Mouse (Mus musculus) urinary bladder, postnatal 4 days (tissue): ENCODE measurements around the gene Umad1.
"Not testable (repeated sequence)": the region's sequence is repeated elsewhere in the genome, so short reads cannot be mapped to it uniquely, and the experiment has no call there.

ENCODE experiments used
- DNase-seq, 2 experiments: peaks; one replicate each; pipeline ENCODE4 v3.0.0; 2021 to 2022; ENCODE audit warnings: low spot score in 2 of 2

Umad1 gene

DNA sequence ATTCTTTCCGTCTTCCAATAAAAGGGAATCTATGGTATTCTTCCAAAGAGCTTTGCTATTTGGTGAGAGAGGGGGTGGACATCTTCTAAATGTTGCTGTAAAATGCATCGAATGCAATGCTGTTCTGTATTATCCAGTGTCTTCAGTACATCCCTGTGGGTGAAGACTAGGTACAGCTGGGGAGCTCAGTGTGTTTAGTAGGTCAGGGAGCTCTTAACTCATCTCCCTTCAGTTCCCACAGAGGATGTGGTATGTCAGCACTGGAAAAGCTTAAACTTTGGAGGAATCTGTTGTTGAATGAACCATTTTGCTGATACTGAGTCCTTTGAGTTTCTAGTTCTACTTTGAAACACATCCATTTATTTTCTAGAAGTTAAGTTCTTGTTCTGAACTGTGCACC is 53.5 kb downstream of the Umad1 start:
- no peak for DNase-seq

DNA sequence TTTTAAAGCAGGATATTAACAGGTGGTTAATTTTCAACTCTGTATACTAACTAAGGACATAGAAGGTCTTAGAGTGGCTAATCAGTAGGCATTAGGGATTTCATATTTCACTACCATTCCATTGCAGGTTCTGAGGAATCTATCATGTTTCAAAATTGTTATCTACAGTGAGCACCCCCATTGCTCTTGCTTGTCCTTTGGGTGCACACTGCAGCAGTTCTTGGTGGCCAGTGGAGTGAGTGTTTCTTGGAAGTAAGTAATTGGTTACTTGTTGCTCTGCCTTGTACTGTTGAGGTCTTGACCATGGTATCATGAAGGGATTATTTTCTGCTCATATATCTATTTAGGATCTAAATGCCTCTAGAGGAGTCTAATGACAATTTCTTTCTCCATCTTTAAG is 57.1 kb downstream of the Umad1 start:
- no peak for DNase-seq

DNA sequence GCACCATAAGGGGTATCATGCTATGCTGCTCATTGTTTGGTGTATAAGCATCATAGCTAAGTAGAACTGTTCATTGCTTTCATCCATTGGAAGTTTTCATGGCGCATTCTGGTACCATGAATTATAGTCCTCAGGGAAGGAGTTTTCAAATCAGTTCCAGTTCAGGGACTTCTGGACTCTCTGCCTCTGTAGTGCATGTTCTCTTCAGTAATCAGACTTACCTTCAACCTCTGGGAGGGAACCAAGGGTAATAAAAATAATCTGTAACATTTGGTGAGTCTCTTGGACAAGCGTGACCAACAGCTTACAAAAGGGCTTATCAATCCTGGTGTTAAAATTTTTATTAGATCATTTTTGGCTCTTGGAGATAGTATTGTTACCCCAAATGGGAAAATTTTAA is 60.5 kb downstream of the Umad1 start:
- no peak for DNase-seq

DNA sequence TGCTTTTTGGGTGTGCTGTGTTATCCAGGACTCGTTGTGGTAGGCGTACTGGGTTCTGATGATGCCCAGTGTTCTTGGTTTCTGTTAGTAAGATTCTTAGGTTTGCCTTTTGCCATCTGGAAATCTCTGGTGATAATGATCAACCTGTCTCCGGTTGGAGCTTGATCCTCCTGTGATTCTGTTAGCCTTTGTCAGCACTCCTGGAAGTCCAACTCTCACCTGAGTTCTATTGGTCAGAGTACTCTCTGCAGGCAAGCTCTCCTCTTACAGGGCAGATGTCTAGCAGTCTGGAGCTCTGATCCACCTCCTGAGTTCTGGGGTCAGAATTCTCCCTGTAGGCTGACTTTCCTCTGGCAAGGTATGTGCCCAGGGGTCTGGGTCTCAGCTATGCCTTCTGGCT is 72.4 kb downstream of the Umad1 start:
- not testable (repeated sequence) for DNase-seq

DNA sequence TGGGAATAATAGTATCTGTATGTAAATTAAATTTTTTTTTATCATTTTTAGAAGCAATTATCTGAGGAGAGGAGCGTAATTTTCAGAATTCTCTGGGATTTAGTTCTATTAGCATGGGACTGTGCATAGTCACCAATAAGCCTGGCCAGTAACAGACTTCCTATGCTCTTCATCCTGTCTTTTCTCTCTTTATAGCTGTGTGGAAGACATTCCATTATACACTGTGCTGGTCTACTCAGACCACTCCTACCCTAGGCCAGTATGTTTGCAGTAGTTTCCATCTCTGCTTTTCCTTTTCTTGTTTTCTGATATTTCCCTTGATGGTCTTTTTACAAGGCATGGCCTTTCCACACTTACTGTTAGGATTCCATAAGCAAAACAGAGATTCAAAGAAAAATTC is 74.3 kb downstream of the Umad1 start:
- DNase-seq: no peak

DNA sequence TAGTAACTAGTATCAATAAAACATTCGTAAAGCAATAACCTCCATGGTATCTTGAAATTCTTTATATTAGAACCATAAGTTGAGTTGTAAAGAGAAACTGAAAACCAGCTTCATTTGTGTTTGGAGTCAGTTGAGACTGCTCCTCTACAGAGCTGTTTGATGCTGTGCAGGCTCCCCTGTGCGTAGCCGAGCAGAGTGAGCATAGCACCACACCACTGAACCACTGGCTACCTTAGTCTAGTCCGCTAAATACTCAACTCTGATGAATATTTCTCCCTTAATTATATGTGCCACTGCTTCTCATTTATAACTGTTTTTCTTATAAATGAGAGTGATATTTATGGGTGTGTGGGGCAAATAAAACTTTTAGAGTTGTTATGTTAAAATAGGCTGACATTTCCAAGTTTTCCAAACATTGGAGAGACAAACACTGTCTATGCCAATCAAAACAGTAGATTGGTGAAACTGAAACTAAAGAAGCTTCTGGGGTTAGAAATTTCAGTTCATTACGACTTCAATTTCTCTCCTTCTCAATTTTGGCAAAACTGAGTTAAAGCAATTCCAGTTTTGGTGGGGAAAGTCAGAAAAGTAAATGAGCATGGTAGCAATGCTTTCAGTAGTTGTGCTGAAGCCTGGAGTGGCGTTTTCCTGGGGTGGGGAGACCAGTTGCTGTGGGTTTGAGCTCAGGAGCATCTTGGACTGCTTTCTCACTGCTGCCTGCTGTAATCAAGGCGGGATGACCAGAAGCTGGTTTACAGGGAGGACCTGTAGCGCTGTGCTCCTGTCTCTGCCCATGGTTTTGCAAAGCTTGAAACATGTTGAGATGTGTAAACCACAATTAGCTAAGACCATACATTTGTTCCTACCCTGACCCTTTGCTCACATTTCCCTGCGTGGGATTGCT is 77.7 kb downstream of the Umad1 start:
- no peak for DNase-seq

DNA sequence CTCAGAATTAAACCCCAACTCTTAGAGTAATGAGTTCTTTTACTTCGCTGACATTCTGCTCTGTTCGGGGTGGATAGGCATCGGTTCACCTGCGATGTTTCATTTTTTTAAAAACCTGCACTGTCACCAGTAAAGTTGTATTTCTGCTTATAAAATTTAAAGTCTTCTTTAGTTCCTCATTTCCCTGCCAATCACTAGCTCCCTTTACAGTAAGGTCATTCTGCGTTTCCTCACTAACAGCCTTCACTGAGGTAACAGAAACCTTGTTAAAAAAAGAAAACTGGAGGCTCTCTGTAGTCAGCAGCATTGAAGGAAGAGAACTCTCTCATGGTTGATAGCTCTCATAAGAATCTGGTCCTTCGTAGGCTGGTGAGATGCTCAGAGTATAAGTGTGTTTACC is 80.4 kb downstream of the Umad1 start:
- DNase-seq: no peak

DNA sequence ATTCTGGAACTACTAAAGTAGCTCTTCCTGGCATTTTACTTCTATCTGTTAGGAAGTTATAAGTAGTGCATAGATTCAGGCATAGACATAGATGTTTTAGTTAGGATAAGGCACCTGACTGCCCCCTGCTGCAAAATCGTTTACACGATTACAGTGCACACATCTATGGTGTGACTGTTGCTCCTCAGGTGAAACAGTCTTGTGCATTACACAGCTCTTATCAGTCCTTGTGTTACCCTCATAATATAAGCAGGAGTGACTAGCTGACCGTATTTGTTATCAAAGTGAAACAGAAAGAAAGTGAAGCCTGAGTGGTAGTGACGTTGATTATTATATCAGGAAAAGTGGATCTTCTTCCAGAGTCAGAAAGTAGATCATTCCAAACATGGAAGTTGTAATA is 84.2 kb downstream of the Umad1 start:
- DNase-seq: no peak

DNA sequence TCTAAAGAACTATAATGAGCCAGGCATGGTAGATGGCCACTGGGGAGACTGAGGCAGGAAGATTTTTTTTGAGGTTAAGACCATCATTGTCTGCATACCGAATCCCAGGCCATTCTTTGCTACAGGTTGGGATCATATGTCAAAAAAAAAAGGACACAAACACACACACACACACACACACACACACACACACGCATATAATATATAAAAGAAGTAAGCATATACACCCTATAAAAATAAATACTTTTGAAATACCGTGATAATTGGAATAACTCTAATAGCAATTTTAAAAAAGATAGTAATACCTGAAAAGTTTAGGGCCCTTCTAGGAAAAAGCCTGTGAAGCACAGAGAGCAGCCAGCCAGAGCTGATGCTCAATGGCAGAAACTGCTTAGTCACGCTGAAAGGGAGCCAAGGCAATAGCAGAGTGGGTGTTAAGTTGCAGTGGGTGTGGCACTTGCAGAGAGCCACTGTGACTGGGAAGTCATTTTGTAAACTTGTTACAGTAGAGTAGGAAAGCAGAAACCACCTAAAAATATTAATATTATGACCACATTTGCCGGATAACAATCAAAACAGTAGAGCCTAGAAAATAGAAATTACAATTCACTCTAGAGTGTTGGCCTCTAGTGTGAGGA is 86.2 kb downstream of the Umad1 start:
- no peak for DNase-seq

DNA sequence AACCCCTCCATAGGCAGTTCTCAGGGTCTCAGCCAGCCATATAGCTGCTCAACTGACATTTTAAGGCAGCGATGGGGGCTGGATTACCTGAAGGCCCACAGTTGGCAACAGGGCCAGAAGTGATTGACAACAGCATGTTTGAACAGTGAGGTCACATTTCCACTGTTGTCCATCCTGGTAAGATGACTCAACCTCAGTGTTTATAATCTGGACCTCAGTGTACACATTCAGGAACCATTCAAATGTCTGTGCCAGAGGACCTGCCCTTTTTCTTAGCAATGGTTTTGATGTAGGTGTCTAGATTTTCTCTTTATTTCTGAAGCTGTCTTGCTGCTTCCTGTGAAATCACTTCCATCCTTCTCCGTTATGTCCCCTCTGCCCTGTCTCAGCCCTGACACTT is 88.1 kb downstream of the Umad1 start:
- DNase-seq: no peak

DNA sequence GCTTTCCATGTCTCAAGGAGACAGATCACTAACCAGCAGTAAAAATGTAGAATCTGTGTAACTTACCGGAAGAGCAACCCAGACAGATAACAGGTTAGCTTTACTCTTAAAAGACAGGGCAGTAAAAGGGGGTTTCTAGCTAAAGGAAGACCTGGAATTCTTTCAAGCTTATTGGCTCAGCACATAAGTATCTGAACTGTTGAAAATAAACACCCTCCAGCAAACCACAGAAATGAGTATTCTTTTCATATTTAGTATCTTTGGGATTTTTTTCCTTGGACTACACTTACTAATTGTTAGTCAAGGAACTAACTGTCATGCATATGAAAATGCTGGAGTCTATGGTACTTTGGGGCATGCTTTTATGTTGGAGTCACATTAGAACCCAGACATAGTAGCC is 89.3 kb downstream of the Umad1 start:
- no peak for DNase-seq

DNA sequence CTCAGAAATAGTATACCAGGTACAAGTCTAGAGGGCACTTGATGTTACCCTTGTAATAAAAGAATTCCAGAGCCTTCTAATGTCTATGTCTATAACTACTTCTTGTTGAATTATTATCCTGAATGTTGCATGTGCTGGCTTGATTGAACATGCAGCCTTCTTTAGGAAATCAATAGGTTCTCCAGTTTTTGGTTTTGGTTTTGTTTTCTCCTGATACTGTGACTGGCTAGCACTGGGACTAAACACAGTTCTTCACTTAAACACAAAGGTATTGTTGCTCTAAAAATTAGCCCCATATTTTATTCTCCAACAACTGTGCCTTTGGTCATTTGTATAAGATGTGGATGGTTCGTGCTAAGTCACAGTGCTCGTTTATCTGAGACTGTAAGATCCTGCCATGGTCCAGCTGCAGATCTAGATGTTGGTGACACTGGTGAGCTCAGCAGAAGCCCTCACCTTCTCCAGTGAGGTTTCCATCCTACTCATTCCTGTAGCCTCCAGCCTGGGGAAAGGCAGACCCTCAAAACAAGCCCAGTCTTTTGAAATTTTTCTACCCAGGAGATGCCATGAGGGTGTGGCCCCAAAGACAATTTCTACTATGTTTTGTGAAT is 90.1 kb downstream of the Umad1 start:
- no peak for DNase-seq

DNA sequence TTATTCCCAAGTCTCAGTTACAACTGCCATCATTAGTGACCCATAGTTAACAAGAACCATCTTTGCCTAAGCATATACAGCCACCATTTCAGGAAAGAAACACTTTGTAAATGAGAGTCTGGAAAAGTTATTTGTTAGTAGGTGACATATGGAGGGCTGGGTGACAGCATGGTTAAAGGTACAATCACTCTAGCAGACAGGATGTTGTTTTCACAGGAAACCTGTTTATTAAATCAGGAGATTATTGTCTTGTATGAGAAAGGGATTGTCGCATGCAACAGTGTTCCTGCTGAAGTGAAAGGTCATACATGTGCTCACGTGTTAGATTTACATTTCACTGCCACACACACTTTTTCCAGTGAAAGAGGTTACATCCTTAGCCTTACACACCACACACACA is 92.4 kb downstream of the Umad1 start:
- DNase-seq: no peak

DNA sequence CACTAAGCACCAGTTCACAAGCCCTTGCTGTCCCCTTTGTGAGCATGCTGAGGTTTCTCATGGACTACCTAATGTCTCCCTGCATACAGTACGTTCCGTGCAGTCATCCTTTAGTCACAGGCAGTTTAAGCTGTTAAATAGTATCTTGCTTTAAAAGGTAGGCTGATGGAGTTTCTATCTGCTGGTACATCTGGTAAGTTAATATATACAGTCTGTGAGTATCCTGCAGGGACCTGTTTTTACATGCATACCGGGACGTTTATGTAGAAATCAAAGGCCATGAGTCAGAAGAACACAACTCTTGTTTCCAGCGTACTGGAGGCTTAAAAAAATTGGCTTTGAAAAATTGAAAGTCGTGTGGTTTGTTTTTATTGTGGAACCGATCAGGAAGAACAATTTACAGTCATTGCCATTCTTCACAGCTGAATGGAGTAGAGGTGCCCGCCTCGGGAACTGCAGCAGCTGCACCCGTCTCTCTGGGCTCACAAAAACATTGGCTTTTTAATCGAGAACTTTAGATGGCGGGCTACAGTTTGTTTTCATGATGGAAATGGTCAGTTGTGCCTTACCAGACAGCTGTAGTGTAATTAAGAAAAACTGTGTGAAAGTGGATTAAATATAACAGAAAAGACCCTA is 93.6 kb downstream of the Umad1 start:
- DNase-seq: no peak

DNA sequence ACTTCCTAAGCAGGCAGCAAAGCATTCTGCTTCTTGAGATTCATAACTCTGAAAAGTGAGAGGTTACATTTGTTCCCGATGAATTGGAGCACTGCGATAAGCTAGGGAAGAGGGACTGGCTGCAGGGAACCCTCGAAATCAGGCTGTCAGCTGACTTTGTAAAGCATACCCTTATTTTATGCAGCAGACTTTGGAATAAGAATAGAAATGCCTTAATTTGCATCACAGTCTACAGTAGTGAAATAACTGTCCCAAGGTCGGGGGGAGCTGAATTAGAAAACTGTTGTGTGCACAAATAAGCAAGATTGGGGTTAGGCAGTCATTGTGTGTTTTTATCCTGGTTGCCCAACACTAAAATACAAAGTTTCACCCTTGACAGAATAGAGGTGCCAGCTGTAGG is 94.4 kb downstream of the Umad1 start:
- no peak for DNase-seq

DNA sequence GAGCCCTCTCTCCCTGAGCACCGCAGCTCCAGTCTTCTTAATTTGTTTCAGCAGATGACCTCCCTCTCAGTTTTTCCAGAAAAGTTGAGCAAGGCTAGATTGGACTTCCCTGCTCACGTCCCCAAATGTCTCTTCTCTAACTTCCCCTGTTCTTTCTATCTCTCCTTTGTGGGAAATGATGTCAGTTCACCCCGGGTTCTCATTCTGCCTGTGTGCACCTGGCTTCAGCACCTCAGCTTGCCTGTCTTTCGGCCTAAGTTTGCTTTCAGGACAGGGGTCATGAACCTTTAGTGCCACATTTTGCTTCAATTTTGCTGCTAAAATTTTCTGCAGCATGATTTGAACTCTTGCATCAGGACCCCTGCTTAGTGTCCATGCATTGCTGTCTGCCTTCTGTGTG is 95.8 kb downstream of the Umad1 start:
- DNase-seq: no peak

DNA sequence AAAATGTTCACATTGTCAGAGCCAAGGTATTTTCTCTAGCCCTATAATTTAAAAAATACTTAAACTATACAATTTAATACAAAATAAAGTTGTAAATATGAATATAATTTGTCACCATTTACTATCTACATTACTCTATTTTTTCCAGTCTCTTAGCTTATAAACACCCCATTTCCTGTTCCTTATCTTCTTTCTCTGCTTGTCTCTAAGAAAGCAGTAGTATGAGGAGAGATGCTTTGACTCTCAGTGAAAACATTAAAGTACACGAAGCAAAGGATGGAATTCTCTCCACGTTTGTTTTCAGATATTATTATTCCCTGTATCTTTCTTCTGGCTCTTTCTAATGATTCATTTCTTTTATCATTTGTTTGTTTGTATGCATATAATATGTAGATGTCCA is 99.1 kb downstream of the Umad1 start:
- no peak for DNase-seq

DNA sequence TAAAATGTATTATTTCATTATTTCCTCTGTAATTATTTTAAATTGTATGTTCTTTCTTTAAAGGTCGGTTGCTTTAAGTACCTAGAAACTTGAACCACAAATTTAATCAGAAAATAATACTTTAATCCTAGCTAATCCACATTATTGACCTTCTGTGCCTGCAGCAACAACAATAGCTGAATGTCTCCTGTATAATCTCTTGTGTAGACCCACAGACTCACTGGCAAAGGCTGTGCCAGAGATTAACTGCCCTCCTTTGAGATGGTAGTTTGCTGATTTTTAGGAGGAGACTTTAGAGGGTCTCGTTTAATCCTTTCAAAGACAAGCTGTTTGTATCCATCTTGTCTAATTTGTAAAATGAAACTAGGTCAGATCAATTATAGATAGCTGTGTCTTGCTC is 99.7 kb downstream of the Umad1 start:
- DNase-seq: no peak

DNA sequence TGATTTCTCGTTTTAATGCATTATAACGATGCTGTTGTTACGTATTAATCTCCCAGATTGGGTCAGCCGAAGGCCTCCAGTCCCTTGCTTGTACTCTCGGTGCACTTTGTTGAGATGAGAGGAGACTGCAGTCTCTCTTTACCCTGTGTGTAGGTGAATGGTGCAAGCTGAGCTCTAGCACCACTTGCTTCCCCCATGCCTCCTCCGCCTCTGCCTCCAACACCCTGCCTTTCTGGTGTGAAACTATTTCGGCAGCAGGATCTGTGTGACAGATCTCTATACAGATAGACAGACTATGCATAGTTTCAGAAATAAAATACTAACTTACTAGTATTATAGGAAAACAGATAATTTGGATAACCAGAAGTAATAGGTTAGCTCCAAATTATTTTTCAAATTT is 101.7 kb downstream of the Umad1 start:
- no peak for DNase-seq

DNA sequence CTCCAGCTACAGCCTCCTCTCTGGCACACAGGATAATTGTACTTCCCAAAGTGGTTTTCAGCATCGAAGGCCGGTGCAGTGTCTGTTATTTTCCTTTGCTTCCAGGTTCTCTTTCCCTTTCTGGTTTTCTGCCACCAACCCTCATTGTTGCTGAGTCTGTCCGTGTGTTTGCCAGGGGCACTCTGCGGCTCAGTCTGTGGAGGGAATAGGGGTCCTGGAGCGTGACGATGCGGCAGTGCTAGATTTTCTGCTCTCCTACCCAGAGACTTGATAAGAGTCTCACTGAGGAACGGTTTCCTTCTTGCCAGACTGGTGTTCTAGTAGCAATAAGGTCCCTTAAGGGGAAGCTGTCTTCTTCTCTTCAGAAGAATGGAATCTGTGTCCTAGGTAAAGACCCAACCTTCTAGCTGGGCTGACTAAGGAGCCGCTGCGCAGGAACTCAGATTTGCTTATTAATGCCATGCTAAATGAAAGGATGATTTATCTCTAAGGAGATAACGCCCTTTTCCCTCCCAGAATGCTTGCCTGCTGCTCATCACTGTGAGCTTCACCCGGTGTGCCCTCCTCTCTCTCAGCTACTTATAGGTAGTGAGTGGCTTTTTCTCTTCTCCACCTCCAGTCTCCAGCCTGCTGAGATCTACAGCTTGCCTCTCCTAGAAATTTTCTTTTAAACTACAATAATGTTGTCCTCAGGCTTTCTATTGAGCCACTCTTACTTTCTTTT is 105.1 kb downstream of the Umad1 start:
- no peak for DNase-seq

DNA sequence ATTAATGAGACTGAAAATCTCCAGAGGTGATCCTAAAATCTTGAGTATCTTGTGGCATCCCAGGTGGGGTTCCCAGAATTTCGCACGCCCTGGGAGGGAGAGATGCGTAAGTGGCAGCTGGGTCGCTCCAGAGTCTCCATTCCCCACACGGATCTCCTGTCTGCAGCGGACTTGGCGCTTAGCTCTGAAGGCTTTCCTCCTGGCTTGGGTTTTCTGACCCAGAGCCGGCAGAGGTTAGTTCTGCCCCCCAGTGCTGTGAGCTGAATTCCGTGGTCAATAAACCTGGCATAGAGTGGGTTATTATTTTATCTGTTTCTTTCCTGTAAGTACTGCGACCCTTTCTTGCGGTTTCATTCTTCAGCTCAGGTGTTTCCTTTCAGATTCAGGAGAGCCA is 105.7 kb downstream of the Umad1 start:
- no peak for DNase-seq

DNA sequence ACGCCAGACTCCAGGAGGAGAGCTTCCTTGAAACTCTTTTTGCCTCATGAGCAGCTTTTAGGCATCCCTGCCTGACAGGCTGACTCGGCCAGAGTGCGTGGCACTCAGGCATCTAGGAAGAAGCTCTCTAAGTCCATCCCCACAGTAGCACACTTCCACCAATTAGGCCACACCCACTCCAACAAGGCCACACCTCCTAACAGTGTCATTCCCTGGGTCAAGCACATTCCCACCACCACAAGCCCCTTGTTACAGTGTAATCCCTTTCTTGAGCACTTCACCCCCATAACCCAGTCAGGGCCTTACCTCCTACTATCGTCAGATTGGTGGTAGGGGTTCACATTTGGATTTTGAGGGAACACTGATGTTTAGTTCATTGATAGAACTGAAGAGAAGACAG is 108.6 kb downstream of the Umad1 start:
- no peak for DNase-seq
